Mouse (Mus musculus) neutrophil, adult 83 days (primary cell): Measurements from ENCODE around the gene Srek1. TPM values are rescaled to one million over a fixed set of nuclear protein-coding genes. Genes with fewer than 3 reads are reported as not detected.

ENCODE experiments used
- total RNA-seq, 2 experiments: library from RNA; stranded (reverse); gene quantifications; one replicate each; pipeline ENCODE4 v1.2.4; 2023

Srek1 gene
- 10 to 100 TPM; 45.8 to 49.9 TPM for total RNA-seq

DNA sequence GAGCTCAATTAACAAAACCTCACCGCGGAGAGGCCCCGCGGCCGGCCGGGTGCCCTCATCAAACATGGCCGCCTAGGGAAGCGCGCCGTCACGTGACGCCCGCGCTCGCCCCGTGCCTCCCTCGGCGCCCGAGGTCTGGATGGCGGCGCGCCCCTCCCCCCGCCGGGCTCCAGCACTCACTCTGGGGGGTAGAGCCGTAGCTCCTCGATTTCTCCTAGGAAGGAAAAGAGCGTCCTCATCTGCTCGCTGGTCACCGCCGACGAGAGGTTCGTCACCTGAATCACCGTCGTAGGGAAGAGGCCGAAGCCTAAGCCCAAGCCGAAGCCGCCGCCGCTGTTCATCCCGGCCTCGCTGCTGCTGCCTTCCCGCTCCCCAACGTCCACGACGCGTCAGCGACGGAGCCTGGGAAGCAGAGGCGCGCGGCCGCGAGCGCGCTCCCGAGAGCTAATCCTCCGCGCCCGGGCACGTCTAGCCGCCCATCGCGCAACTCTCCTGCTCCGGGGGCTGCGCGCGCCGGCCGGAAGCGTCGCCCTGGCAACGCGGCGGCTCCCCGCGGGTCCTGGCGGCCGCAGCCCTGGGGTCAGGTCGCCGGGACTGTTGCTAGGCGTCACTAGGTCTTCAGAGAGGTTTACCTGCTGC lies at the start of gene Srek1:
Gene Srek1, minus strand, starts transcription at position 490 of the 639 bp plus-strand sequence.

Other genes with a start within 250 kb of the Srek1 start
- 10 to 100 TPM; 62.1 to 67.7 TPM for gene Erbin, start 145.9 kb upstream of the Srek1 start, total RNA-seq